Mouse (Mus musculus): ENCODE results near the gene Gm5346.
"Not testable (repeated sequence)": the region's sequence is repeated elsewhere in the genome, so short reads cannot be mapped to it uniquely, and the experiment has no call there.

The Gm5346 gene

GRCm38 (mm10) chr8:43627176-43627575 lies at the start of gene Gm5346:
Gene Gm5346 (minus strand): TSS chr8:43627276.
- DNase-seq (ENCODE audit: extremely low spot score, low read depth, low spot score) = no peak

- DNase-seq (ENCODE audit: extremely low spot score, low read depth, low spot score) = no peak
Measured at GRCm38 (mm10) chr8:43616046-43616445, 11.0 kb downstream of the Gm5346 start.

- not testable (repeated sequence) for DNase-seq (ENCODE audit: extremely low spot score, low read depth, low spot score)
Measured at GRCm38 (mm10) chr8:43603657-43604056, 23.4 kb downstream of the Gm5346 start.

GRCm38 (mm10) chr8:43603166-43603565 lies 23.9 kb downstream of the Gm5346 start:
- DNase-seq (ENCODE audit: extremely low spot score, low read depth, low spot score) = not testable (repeated sequence)

GRCm38 (mm10) chr8:43576607-43577006 lies 50.5 kb downstream of the Gm5346 start, which contains the start of gene Adam26a:
Gene Adam26a (minus strand): TSS chr8:43576707.
- DNase-seq (ENCODE audit: extremely low spot score, low read depth, low spot score) = not testable (repeated sequence)

Measured in hindlimb bud, embryonic 11.5 days (tissue).